Mouse (Mus musculus): ENCODE measurements around the gene Ciapin1. TPM values are rescaled to one million over a fixed set of nuclear protein-coding genes. Genes with fewer than 3 reads are reported as not detected.

The Ciapin1 gene
- polyA plus RNA-seq, 1 experiment from 2014 or later = 179 TPM

DNA sequence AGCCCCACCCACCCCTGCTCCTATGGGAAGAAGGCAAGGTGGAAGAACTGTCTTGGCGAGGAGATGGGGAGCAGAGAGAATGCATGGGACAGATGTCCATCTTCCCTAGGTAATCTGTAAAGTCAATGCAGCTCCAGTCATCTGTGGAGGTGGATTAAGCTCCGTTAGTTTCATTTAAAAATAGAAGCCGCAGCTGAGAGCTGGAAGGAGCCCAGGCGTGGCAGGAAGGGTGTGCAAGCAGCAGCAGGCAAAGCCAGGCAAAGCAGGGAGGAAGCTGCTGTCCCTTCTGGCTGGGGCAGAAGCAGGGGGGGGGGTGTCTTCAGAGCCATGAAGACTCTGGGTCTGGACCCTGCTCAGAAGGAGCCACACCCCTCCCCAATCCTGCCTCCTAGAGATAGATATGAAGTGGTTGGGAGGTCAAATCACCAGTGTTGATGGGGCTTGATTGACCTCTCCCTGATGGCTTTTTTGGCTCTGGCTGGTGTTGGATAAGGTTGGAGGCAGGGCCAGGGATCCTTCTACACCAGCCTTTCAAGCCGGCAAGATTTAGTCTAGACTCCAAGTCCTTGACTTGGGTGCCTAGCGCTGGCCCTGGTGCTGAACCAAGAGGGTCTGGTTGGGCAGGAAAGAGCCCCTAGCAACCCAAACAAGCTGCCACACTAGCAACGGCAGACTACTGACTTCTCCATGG, 37.7 kb downstream of the Ciapin1 start:
- H3K4me1 ChIP-seq = 0 out of 2 replicates have a peak, but pooled peaks cover 3% of the 10 kb centered on the region
- H3K9me3 ChIP-seq = no peaks in the 10 kb centered on the region
- H3K36me3 ChIP-seq (replicated peaks) = no peaks in the 10 kb centered on the region
- no peak overlapping the region for H3K9ac ChIP-seq
- H3K27me3 ChIP-seq = no peaks in the 10 kb centered on the region
- no peak overlapping the region for H3K4me2 ChIP-seq
- no peak for ATAC-seq (ENCODE audit: low FRiP score)
- no peak overlapping the region for H3K4me3 ChIP-seq (replicated peaks)
- 68% methylated on average over 7 of the region's 7 CpGs for WGBS
- H3K27ac ChIP-seq = no peak overlapping the region

DNA sequence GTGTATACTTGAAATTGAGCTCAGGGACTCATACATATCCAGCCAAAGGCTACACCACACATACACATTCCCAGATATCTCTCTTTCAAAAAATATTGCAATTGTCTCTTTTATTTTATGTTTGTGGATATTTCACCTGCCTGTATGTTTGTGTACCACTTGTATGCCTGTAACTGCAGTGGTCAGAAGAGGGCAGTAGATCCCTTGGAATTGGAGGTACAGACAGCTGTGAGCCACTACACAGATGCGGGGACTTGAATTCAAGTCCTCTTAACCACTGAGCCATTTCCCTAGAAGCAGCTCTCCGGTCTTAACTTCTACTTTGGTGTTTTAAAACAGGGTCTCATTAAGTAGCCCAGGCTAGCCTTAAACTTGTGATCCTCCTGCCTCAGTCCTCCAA, 43.4 kb downstream of the Ciapin1 start:
- 98% methylated on average over 2 of the region's 2 CpGs for WGBS
- Histone ChIP-seq H3K4me1 (peaks cover 5% of the 10 kb centered on the region; the same call in 1 of the 2 replicates), H3K9me3 (no peaks in the 10 kb centered on the region), H3K27me3 (no peaks in the 10 kb centered on the region), H3K9ac (no peak overlapping the region), H3K4me3 (replicated peaks) (no peak overlapping the region), H3K4me2 (no peak overlapping the region), H3K36me3 (replicated peaks) (no peaks in the 10 kb centered on the region), H3K27ac (no peak overlapping the region)
- no peak for ATAC-seq (ENCODE audit: low FRiP score)

- H3K9ac ChIP-seq = no peak overlapping the region
- no peaks in the 10 kb centered on the region for H3K9me3 ChIP-seq
These were observed 43.8 kb downstream of the Ciapin1 start for GRCm38 (mm10) chr8:94794368-94794767.

GRCm38 (mm10) chr8:94789256-94789955, 48.8 kb downstream of the Ciapin1 start:
- ATAC-seq (ENCODE audit: low FRiP score) = no peak
- WGBS = 51% methylated on average over 10 of the region's 10 CpGs
- H3K27me3 ChIP-seq = no peaks in the 10 kb centered on the region
- no peak overlapping the region for H3K27ac ChIP-seq
- H3K4me2 ChIP-seq = no peak overlapping the region
- H3K4me3 ChIP-seq (replicated peaks) = no peak overlapping the region
- H3K36me3 ChIP-seq (replicated peaks) = no peaks in the 10 kb centered on the region
- peaks cover 13% of the 10 kb centered on the region; the same call in 1 of the 2 replicates for H3K4me1 ChIP-seq
- no peaks in the 10 kb centered on the region for H3K9me3 ChIP-seq
- no peak overlapping the region for H3K9ac ChIP-seq

More at GRCm38 (mm10) chr8:94794368-94794767, 43.8 kb downstream of the Ciapin1 start:
- Histone ChIP-seq H3K4me2 (no peak overlapping the region), H3K36me3 (replicated peaks) (no peaks in the 10 kb centered on the region), H3K4me3 (replicated peaks) (no peak overlapping the region), H3K27ac (no peak overlapping the region), H3K4me1 (peaks cover 10% of the 10 kb centered on the region; the same call in 1 of the 2 replicates), H3K27me3 (no peaks in the 10 kb centered on the region)
- no peak for ATAC-seq (ENCODE audit: low FRiP score)
- WGBS = 96% methylated on average over 4 of the region's 4 CpGs

GRCm38 (mm10) chr8:94787524-94788501, 50.3 kb downstream of the Ciapin1 start:
- 74% methylated on average over 15 of the region's 15 CpGs for WGBS
- H3K27me3 ChIP-seq = no peaks in the 10 kb centered on the region
- H3K9me3 ChIP-seq = no peaks in the 10 kb centered on the region
- no peak overlapping the region for H3K27ac ChIP-seq
- peaks cover 13% of the 10 kb centered on the region; the same call in 1 of the 2 replicates for H3K4me1 ChIP-seq
- no peaks in the 10 kb centered on the region for H3K36me3 ChIP-seq (replicated peaks)
- H3K4me3 ChIP-seq (replicated peaks) = no peak overlapping the region
- H3K4me2 ChIP-seq = no peak overlapping the region
- no peak overlapping the region for H3K9ac ChIP-seq
- ATAC-seq (ENCODE audit: low FRiP score) = no peak

GRCm38 (mm10) chr8:94785995-94786595, 52.1 kb downstream of the Ciapin1 start:
- H3K4me3 ChIP-seq (replicated peaks) = no peak overlapping the region
- H3K27ac ChIP-seq = no peak overlapping the region
- H3K36me3 ChIP-seq (replicated peaks) = no peaks in the 10 kb centered on the region
- H3K4me2 ChIP-seq = no peak overlapping the region
- H3K4me1 ChIP-seq = peaks cover 22% of the 10 kb centered on the region
- 70% methylated on average over 6 of the region's 6 CpGs for WGBS
- no peaks in the 10 kb centered on the region for H3K27me3 ChIP-seq
- no peak for ATAC-seq (ENCODE audit: low FRiP score)
- H3K9ac ChIP-seq = no peak overlapping the region
- no peaks in the 10 kb centered on the region for H3K9me3 ChIP-seq

DNA sequence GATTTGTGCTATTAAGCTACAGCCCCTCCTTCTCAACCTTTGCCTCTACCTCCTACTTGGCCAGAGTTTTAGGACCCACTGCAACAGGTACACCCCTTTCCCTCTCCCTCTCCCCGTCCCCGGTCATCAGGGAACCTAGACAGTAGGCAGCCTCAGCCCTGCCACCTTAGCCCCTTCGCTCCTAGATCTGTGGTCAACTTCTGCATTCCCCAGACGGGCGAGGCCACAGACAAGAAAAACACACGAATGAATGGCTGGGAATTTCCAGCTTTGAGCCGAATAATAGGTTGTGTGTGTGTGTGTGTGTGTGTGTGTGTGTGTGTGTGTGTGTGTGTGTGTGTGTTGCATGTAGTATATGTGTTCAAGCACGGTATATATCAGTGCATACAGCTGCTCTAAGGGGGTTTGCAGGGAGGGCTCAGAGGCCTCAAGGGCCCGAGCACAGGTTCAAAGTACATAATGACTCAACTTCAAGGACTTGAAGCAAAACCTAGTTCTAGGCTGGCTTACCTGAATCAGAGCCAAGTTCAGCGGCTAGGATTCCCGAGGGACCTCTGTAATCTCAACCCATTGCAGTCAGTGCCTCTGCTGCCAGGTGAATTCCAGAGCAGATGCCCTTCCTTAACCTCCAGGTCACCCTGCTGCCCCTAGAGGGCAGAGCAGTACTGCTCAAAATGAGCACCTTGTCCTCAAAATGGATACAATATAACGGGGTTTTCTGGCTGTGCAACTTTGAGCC, 52.7 kb downstream of the Ciapin1 start:
- ATAC-seq (ENCODE audit: low FRiP score) = no peak
- Histone ChIP-seq H3K9me3 (no peaks in the 10 kb centered on the region), H3K4me1 (peaks cover 22% of the 10 kb centered on the region), H3K4me3 (replicated peaks) (no peak overlapping the region), H3K36me3 (replicated peaks) (no peaks in the 10 kb centered on the region), H3K27me3 (no peaks in the 10 kb centered on the region), H3K9ac (no peak overlapping the region), H3K4me2 (no peak overlapping the region), H3K27ac (no peak overlapping the region)
- 69% methylated on average over 12 of the region's 12 CpGs for WGBS

- WGBS = 81% methylated on average over 4 of the region's 4 CpGs
- Histone ChIP-seq H3K4me3 (replicated peaks) (no peak overlapping the region), H3K4me2 (no peak overlapping the region), H3K9me3 (no peaks in the 10 kb centered on the region), H3K27me3 (no peaks in the 10 kb centered on the region), H3K4me1 (peaks cover 10% of the 10 kb centered on the region), H3K27ac (no peak overlapping the region), H3K36me3 (replicated peaks) (no peaks in the 10 kb centered on the region), H3K9ac (no peak overlapping the region)
- no peak for ATAC-seq (ENCODE audit: low FRiP score)
These were observed 54.3 kb downstream of the Ciapin1 start for GRCm38 (mm10) chr8:94783890-94784289.

DNA sequence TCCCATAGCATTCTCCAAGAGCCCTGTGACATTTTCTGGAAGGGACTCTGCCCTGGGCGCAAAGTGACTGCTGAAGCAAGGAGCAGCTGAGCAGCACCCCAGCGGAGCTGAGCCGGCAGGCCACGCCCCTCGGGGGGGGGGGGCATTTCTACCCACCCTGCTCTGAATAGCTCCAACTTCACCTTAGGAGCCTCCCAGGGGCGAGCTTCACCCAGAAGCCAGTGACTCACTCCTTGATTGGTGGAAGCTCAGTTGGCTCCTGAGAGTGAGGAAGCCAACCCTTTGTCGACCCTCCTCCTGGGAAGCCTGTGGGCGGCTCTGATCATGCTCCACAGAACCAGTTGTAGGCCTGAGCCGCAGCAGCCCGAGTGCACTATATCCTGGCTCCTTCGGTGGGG, 56.3 kb downstream of the Ciapin1 start:
- Histone ChIP-seq H3K9ac (no peak overlapping the region), H3K9me3 (no peaks in the 10 kb centered on the region), H3K4me1 (peaks cover 15% of the 10 kb centered on the region), H3K36me3 (replicated peaks) (no peaks in the 10 kb centered on the region), H3K4me3 (replicated peaks) (no peak overlapping the region), H3K27ac (no peak overlapping the region), H3K27me3 (no peaks in the 10 kb centered on the region), H3K4me2 (peak overlapping the region; percentile 21; the same call in 1 of the 2 replicates)
- 8% methylated on average over 11 of the region's 11 CpGs for WGBS
- ATAC-seq (ENCODE audit: low FRiP score) = no peak

GRCm38 (mm10) chr8:94781155-94781837, 56.9 kb downstream of the Ciapin1 start:
- 52% methylated on average over 7 of the region's 7 CpGs for WGBS
- H3K36me3 ChIP-seq (replicated peaks) = no peaks in the 10 kb centered on the region
- H3K9me3 ChIP-seq = no peaks in the 10 kb centered on the region
- no peak for ATAC-seq (ENCODE audit: low FRiP score)
- H3K4me2 ChIP-seq = 0 out of 2 replicates have a peak overlapping the region, but pooled peaks have one; percentile 21
- H3K4me3 ChIP-seq (replicated peaks) = no peak overlapping the region
- peak overlapping the region; percentile 12; the same call in 1 of the 2 replicates for H3K9ac ChIP-seq
- H3K27me3 ChIP-seq = no peaks in the 10 kb centered on the region
- no peak overlapping the region for H3K27ac ChIP-seq
- H3K4me1 ChIP-seq = peaks cover 15% of the 10 kb centered on the region

Measured in forebrain, embryonic 12.5 days (tissue).